Mouse (Mus musculus) hindbrain, embryonic 10.5 days (tissue): ENCODE measurements around the gene Oser1. TPM values are rescaled to one million over a fixed set of nuclear protein-coding genes. Genes with fewer than 3 reads are reported as not detected.

Experiments used
- DNase-seq: peaks from one replicate; pipeline ENCODE4 v3.0.0-alpha.2; 2017; ENCODE audit warnings: low spot score
- H3K27ac ChIP-seq: fragments of 300-500 bp; sonication (generic); 2 replicates; pipeline ENCODE4 v1.5.1; 2016; ENCODE audit warnings: mild to moderate bottlenecking, moderate library complexity
- H3K27me3 ChIP-seq: fragments of 300-500 bp; sonication (generic); 2 replicates; pipeline ENCODE4 v1.6.1; 2016; ENCODE audit warnings: mild to moderate bottlenecking; ENCODE audit not compliant: poor library complexity, insufficient read depth, severe bottlenecking
- H3K36me3 ChIP-seq: fragments of 300-500 bp; sonication (generic); 2 replicates; pipeline ENCODE4 v1.6.1; 2016; ENCODE audit warnings: mild to moderate bottlenecking, moderate library complexity
- H3K4me1 ChIP-seq: fragments of 300-500 bp; sonication (generic); replicated peaks from 2 replicates; pipeline ENCODE4 v1.6.1; 2016; ENCODE audit warnings: mild to moderate bottlenecking
- H3K4me3 ChIP-seq: fragments of 300-500 bp; sonication (generic); 2 replicates; pipeline ENCODE4 v1.5.1; 2016; ENCODE audit warnings: mild to moderate bottlenecking, moderate library complexity
- H3K9me3 ChIP-seq: fragments of 300-500 bp; sonication (generic); 2 replicates; pipeline ENCODE4 v1.6.1; 2016; ENCODE audit warnings: mild to moderate bottlenecking, moderate library complexity
- WGBS: fragments of 180-500 bp; shearing (Covaris S2); methylation state at CpG from one replicate; pipeline ENCODE4 v1.1.7; 2016; 5-methylcytosine and 5-hydroxymethylcytosine counted together
- polyA plus RNA-seq: library from polyadenylated mRNA; unstranded; fragments of >200 nt; fragmentation: Nextera tagmentation; extraction: Ambion mirVana; gene quantifications from 2 replicates; pipeline ENCODE4 v1.2.1, GENCODE M21; 2016

The Oser1 gene
- polyA plus RNA-seq, 1 experiment from 2014 or later: 89.2 TPM

GRCm38 (mm10) chr2:163393241-163393640 lies 31.3 kb downstream of the Oser1 start:
- peaks cover 11% of the 10 kb centered on the region for H3K4me1 ChIP-seq

GRCm38 (mm10) chr2:163392436-163392835 lies 32.1 kb downstream of the Oser1 start:
- 87% methylated on average over 6 of the region's 6 CpGs for WGBS
- H3K27ac ChIP-seq: no peak overlapping the region
- no peak overlapping the region for H3K4me3 ChIP-seq
- no peaks in the 10 kb centered on the region for H3K9me3 ChIP-seq
- no peak for DNase-seq
- H3K36me3 ChIP-seq: no peaks in the 10 kb centered on the region
- no peaks in the 10 kb centered on the region for H3K27me3 ChIP-seq
- H3K4me1 ChIP-seq: peaks cover 3% of the 10 kb centered on the region

More at GRCm38 (mm10) chr2:163393241-163393640, 31.3 kb downstream of the Oser1 start:
- H3K9me3 ChIP-seq: no peaks in the 10 kb centered on the region
- no peak for DNase-seq
- no peak overlapping the region for H3K4me3 ChIP-seq
- no peaks in the 10 kb centered on the region for H3K27me3 ChIP-seq
- 90% methylated on average over 10 of the region's 10 CpGs for WGBS
- H3K36me3 ChIP-seq: no peaks in the 10 kb centered on the region
- H3K27ac ChIP-seq: no peak overlapping the region

GRCm38 (mm10) chr2:163386423-163387190 lies 37.9 kb downstream of the Oser1 start:
- H3K27me3 ChIP-seq: no peaks in the 10 kb centered on the region
- no peaks in the 10 kb centered on the region for H3K36me3 ChIP-seq
- WGBS: 79% methylated on average over 15 of the region's 15 CpGs
- no peak overlapping the region for H3K27ac ChIP-seq
- DNase-seq: no peak
- peaks cover 8% of the 10 kb centered on the region for H3K4me1 ChIP-seq
- no peaks in the 10 kb centered on the region for H3K9me3 ChIP-seq
- H3K4me3 ChIP-seq: no peak overlapping the region

DNA sequence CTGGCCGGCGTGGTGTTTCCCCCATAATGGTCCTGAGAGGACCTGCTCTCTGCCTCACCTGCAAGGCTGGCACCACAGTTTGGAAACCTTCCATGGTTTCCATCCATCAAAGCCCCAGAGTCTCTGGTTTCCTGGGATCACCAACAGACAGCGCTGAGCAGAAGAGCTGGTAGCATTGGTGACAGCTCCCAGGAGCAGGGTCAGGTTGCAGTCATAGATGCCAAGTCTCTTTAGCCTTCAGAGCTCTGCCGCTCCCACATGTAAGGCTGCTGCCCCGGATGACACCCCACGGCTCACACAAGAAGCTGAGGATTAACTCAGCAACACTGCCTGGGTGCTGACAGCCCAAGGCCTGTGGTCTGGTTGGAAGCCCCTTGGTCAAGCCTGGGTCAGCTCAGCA lies 39.4 kb downstream of the Oser1 start:
- DNase-seq: no peak
- Histone ChIP-seq H3K4me1 (peaks cover 8% of the 10 kb centered on the region), H3K9me3 (no peaks in the 10 kb centered on the region), H3K27me3 (no peaks in the 10 kb centered on the region), H3K36me3 (no peaks in the 10 kb centered on the region), H3K4me3 (no peak overlapping the region), H3K27ac (0 out of 2 replicates have a peak overlapping the region, but pooled peaks have one; percentile 8)
- WGBS: 86% methylated on average over 6 of the region's 6 CpGs

GRCm38 (mm10) chr2:163381246-163381645 lies 43.3 kb downstream of the Oser1 start:
- no peaks in the 10 kb centered on the region for H3K36me3 ChIP-seq
- 89% methylated on average over 8 of the region's 8 CpGs for WGBS

GRCm38 (mm10) chr2:163379366-163379765 lies 45.1 kb downstream of the Oser1 start:
- Histone ChIP-seq H3K27ac (no peak overlapping the region), H3K9me3 (0 out of 2 replicates have a peak, but pooled peaks cover 3% of the 10 kb centered on the region), H3K36me3 (0 out of 2 replicates have a peak, but pooled peaks cover 3% of the 10 kb centered on the region), H3K4me3 (no peak overlapping the region), H3K27me3 (peaks cover 43% of the 10 kb centered on the region), H3K4me1 (peaks cover 9% of the 10 kb centered on the region)
- WGBS: 83% methylated on average over 5 of the region's 5 CpGs
- no peak for DNase-seq

More at GRCm38 (mm10) chr2:163381246-163381645, 43.3 kb downstream of the Oser1 start:
- no peak for DNase-seq
- Histone ChIP-seq H3K9me3 (no peaks in the 10 kb centered on the region), H3K4me3 (no peak overlapping the region), H3K27ac (no peak overlapping the region), H3K27me3 (peaks cover 24% of the 10 kb centered on the region), H3K4me1 (peaks cover under 1% of the 10 kb centered on the region)

- no peak for DNase-seq
- WGBS: 36% methylated on average over 33 of the region's 33 CpGs
- H3K36me3 ChIP-seq: 0 out of 2 replicates have a peak, but pooled peaks cover 3% of the 10 kb centered on the region
- peaks cover 9% of the 10 kb centered on the region for H3K4me1 ChIP-seq
- 0 out of 2 replicates have a peak, but pooled peaks cover 3% of the 10 kb centered on the region for H3K9me3 ChIP-seq
- peaks cover 53% of the 10 kb centered on the region for H3K27me3 ChIP-seq
- peak overlapping the region; percentile 27 for H3K4me3 ChIP-seq
- H3K27ac ChIP-seq: no peak overlapping the region
These were observed 48.4 kb downstream of the Oser1 start for GRCm38 (mm10) chr2:163376082-163376481.

DNA sequence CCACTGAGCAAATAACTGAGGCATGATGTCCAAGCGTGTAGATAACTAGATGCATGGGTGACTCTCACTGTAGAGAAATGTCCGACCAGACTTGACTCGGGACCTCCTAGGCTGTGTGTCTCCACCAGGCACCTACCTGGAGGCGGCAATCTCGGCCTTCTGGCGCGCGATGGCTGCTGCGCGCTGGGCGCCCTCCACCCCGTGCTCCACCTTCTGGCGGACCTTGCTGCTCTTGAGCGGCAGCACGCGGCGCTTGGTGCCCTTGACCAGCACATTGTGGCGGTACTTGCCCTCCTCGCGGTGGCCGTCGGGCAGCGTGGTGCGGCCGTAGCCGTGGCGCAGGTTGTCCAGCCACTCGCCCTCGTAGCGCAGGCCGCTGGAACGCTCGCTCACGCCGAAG lies 49.0 kb downstream of the Oser1 start:
- peaks cover 53% of the 10 kb centered on the region for H3K27me3 ChIP-seq
- 44% methylated on average over 35 of the region's 35 CpGs for WGBS
- peak overlapping the region; percentile 27 for H3K4me3 ChIP-seq

GRCm38 (mm10) chr2:163372627-163373026 lies 51.9 kb downstream of the Oser1 start:
- no peak for DNase-seq
- Histone ChIP-seq H3K27ac (no peak overlapping the region), H3K4me1 (peaks cover 21% of the 10 kb centered on the region), H3K9me3 (0 out of 2 replicates have a peak, but pooled peaks cover 3% of the 10 kb centered on the region), H3K4me3 (no peak overlapping the region), H3K36me3 (0 out of 2 replicates have a peak, but pooled peaks cover 3% of the 10 kb centered on the region), H3K27me3 (peaks cover 43% of the 10 kb centered on the region)
- WGBS: 77% methylated on average over 1 of the region's 1 CpGs

More for the DNA sequence above, 49.0 kb downstream of the Oser1 start:
- H3K36me3 ChIP-seq: 0 out of 2 replicates have a peak, but pooled peaks cover 3% of the 10 kb centered on the region
- 0 out of 2 replicates have a peak, but pooled peaks cover 3% of the 10 kb centered on the region for H3K9me3 ChIP-seq
- H3K27ac ChIP-seq: no peak overlapping the region
- no peak for DNase-seq
- H3K4me1 ChIP-seq: peaks cover 9% of the 10 kb centered on the region

DNA sequence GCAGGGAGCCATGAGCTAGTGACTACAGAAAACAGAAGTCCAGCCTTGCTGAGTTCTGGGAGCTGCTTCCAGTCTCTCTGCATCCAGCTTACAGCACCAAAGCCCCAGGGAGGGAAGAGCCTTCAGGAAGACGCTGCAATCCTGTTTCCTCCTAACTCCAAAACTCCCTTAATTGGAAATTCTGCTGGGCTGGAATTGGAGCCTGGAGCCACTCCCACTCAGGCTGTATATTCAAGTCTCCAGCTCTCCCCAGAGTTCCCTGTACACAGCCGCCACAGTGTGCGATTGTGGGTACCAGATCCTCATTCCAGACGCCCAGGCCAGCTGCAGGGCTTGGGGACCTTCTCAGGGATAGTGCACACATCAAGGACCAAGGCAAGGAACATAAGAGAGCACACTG lies 54.3 kb downstream of the Oser1 start:
- Histone ChIP-seq H3K4me3 (no peak overlapping the region), H3K27ac (no peak overlapping the region), H3K4me1 (peaks cover 12% of the 10 kb centered on the region; the same call in 1 of the 2 replicates), H3K27me3 (peaks cover 18% of the 10 kb centered on the region), H3K36me3 (no peaks in the 10 kb centered on the region), H3K9me3 (no peaks in the 10 kb centered on the region)
- WGBS: 64% methylated on average over 4 of the region's 4 CpGs
- DNase-seq: no peak

- Histone ChIP-seq H3K27me3 (no peaks in the 10 kb centered on the region), H3K4me1 (peaks cover 16% of the 10 kb centered on the region), H3K4me3 (no peak overlapping the region), H3K27ac (no peak overlapping the region), H3K36me3 (no peaks in the 10 kb centered on the region), H3K9me3 (no peaks in the 10 kb centered on the region)
- WGBS: 80% methylated on average over 18 of the region's 18 CpGs
- no peak for DNase-seq
These were observed 59.5 kb downstream of the Oser1 start for GRCm38 (mm10) chr2:163364785-163365541.

- no peak overlapping the region for H3K4me3 ChIP-seq
- no peaks in the 10 kb centered on the region for H3K9me3 ChIP-seq
- no peaks in the 10 kb centered on the region for H3K36me3 ChIP-seq
- 82% methylated on average over 12 of the region's 12 CpGs for WGBS
- no peak overlapping the region for H3K27ac ChIP-seq
- H3K27me3 ChIP-seq: no peaks in the 10 kb centered on the region
- peaks cover 9% of the 10 kb centered on the region for H3K4me1 ChIP-seq
- no peak for DNase-seq
These were observed 61.3 kb downstream of the Oser1 start for GRCm38 (mm10) chr2:163362940-163363921.
